Comparison of ENCODE assay signal across 9 mouse cellular contexts in genomic region chr13:21259171-21259631, GRCm38 (mm10). TPM values are rescaled to one million over a fixed set of nuclear protein-coding genes. Genes with fewer than 3 reads are reported as not detected.
DNase-seq lines count a peak whose midpoint lies in the region; ATAC-seq lines count a peak whose summit lies in the region.
"Had no signal": no experiment of that assay in that cellular context is flagged by ENCODE, and none has a peak within 500 bp of the region (broad histone marks: within the 10 kb centered on the region; RNA-seq: fewer than 3 reads in every experiment).

No protein-coding gene starts in this region.

- H3K4me3 ChIP-seq in kidney, embryonic 15.5 days (replicated peaks): peak overlapping the region; percentile 53
- peak overlapping the region; percentile 53 for H3K4me3 ChIP-seq in forebrain, embryonic 14.5 days (ENCODE audit: low read depth, low read length)
- peak overlapping the region; percentile 47 for H3K4me3 ChIP-seq in liver, embryonic 16.5 days (ENCODE audit: low read depth, low read length)

- ATAC-seq in kidney, embryonic 15.5 days (replicated peaks; ENCODE audit: low FRiP score): no peak; the same call in 1 of the 2 replicates
- ATAC-seq in forebrain, embryonic 14.5 days: peak; percentile 16; the same call in 1 of the 2 replicates
- no peak for ATAC-seq in liver, embryonic 16.5 days (ENCODE audit: low read depth)

- no peaks in the 10 kb centered on the region for H3K9me3 ChIP-seq in kidney, embryonic 15.5 days (replicated peaks)
- H3K9me3 ChIP-seq in forebrain, embryonic 14.5 days (replicated peaks; ENCODE audit: control insufficient read depth, low read length): no peaks in the 10 kb centered on the region
- H3K9me3 ChIP-seq in liver, embryonic 16.5 days (replicated peaks; ENCODE audit: control insufficient read depth, low read length): no peaks in the 10 kb centered on the region

- peak overlapping the region; percentile 15; the same call in 1 of the 2 replicates for H3K9ac ChIP-seq in kidney, embryonic 15.5 days
- H3K9ac ChIP-seq in forebrain, embryonic 14.5 days (ENCODE audit: low read length): peak overlapping the region; percentile 68
- no peak overlapping the region for H3K9ac ChIP-seq in liver, embryonic 16.5 days (ENCODE audit: low read depth, low read length)

- no peak for DNase-seq in kidney, adult 11 months
- peak; percentile 71 for DNase-seq in brain, adult 2 months (ENCODE audit: low read depth, low spot score)
- DNase-seq in forebrain, embryonic 14.5 days (ENCODE audit: low spot score): peak; percentile 60
- no peak for DNase-seq in adrenal gland, postnatal 10 days
- DNase-seq in B cell, adult 2 months: no peak
- no peak for DNase-seq in thymus, postnatal 10 days (ENCODE audit: low spot score in 2 of 2)

- H3K36me3 ChIP-seq in kidney, embryonic 15.5 days: no peaks in the 10 kb centered on the region
- H3K36me3 ChIP-seq in forebrain, embryonic 14.5 days (ENCODE audit: control insufficient read depth, insufficient read depth, low read length): no peaks in the 10 kb centered on the region
- no peaks in the 10 kb centered on the region for H3K36me3 ChIP-seq in liver, embryonic 16.5 days (ENCODE audit: control insufficient read depth, insufficient read depth)

- H3K4me2 ChIP-seq in kidney, embryonic 15.5 days: peak overlapping the region; percentile 67
- peak overlapping the region; percentile 59 for H3K4me2 ChIP-seq in forebrain, embryonic 14.5 days (ENCODE audit: low read length)
- peak overlapping the region; percentile 61 for H3K4me2 ChIP-seq in liver, embryonic 16.5 days (ENCODE audit: low read depth, low read length)

- under 1% methylated on average over 15 of the region's 15 CpGs for WGBS in kidney, embryonic 15.5 days
- under 1% methylated on average over 15 of the region's 15 CpGs for WGBS in forebrain, embryonic 14.5 days
- 2% methylated on average over 15 of the region's 15 CpGs for WGBS in liver, embryonic 16.5 days (ENCODE audit: insufficient replicate concordance)

- peaks cover 32% of the 10 kb centered on the region for H3K27me3 ChIP-seq in kidney, embryonic 15.5 days
- no peaks in the 10 kb centered on the region; the same call in 1 of the 2 replicates for H3K27me3 ChIP-seq in forebrain, embryonic 14.5 days (replicated peaks; ENCODE audit: control insufficient read depth, insufficient read depth, low read length)
- no peaks in the 10 kb centered on the region; the same call in none of the 2 replicates for H3K27me3 ChIP-seq in liver, embryonic 16.5 days (ENCODE audit: control insufficient read depth, insufficient read depth, low read depth, low read length)

- H3K4me1 ChIP-seq in kidney, embryonic 15.5 days: peaks cover 16% of the 10 kb centered on the region; the same call in 1 of the 2 replicates
- peaks cover 2% of the 10 kb centered on the region; the same call in 1 of the 2 replicates for H3K4me1 ChIP-seq in forebrain, embryonic 14.5 days (ENCODE audit: control insufficient read depth, insufficient read depth, low read length)
- no peaks in the 10 kb centered on the region for H3K4me1 ChIP-seq in liver, embryonic 16.5 days (ENCODE audit: control insufficient read depth, low read depth, low read length)

- no peak overlapping the region for H3K27ac ChIP-seq in kidney, embryonic 15.5 days
- H3K27ac ChIP-seq in forebrain, embryonic 14.5 days (ENCODE audit: low read depth, low read length): no peak overlapping the region
- H3K27ac ChIP-seq in liver, embryonic 16.5 days (ENCODE audit: low read length): no peak overlapping the region

RNA-seq across cellular contexts. Expression of gene Gpx5, which starts 33.3 kb away (rescaled TPM):
- polyA plus RNA-seq in kidney, embryonic 15.5 days (2015; fragmentation: Nextera tagmentation; extraction: Ambion mirVana): not detected in 2 replicates
- polyA plus RNA-seq in forebrain, embryonic 14.5 days (2014; fragmentation: Nextera tagmentation; extraction: Ambion mirVana): not detected in 2 replicates
- not detected in 2 replicates for polyA plus RNA-seq in liver, embryonic 16.5 days (2015; fragmentation: Nextera tagmentation; extraction: Ambion mirVana)
- total RNA-seq in adrenal gland, postnatal 10 days (2021): not detected
- total RNA-seq: left cerebral cortex, adult 8-10 months had no signal

RNA-seq across cellular contexts. Expression of gene Gpx6, which starts 52.7 kb away (rescaled TPM):
- polyA plus RNA-seq in kidney, embryonic 15.5 days (2015; fragmentation: Nextera tagmentation; extraction: Ambion mirVana): 5.2 and 6.1 TPM in 2 replicates
- not detected in 2 replicates for polyA plus RNA-seq in forebrain, embryonic 14.5 days (2014; fragmentation: Nextera tagmentation; extraction: Ambion mirVana)
- not detected in 2 replicates for polyA plus RNA-seq in liver, embryonic 16.5 days (2015; fragmentation: Nextera tagmentation; extraction: Ambion mirVana)
- under 1 TPM in 1 of 2 experiments, not detected in 1; 0.27 TPM for total RNA-seq in adrenal gland, postnatal 10 days (2021)

Comparison
In these comparisons a context has a peak if more than half of its experiments do, and no peak if none do; other contexts are left out.
1. DNase-seq: peak in brain, adult 2 months (single experiment) and forebrain, embryonic 14.5 days (single experiment); none in kidney, adult 11 months (single experiment), adrenal gland, postnatal 10 days (single experiment), B cell, adult 2 months (0 of 2) and thymus, postnatal 10 days (0 of 2).
2. Peak in every context shown above with its lines, with median percentiles within 50 percentile points of each other: H3K4me2 ChIP-seq and H3K4me3 ChIP-seq.